Mouse (Mus musculus) urinary bladder, adult 18-20 months (tissue): ENCODE results near the gene Six1.

ENCODE experiments used
- DNase-seq, 2 experiments: peaks; one replicate each; pipeline ENCODE4 v3.0.0; 2022; ENCODE audit warnings: low spot score in 2 of 2, mixed read lengths in 2 of 2

Gene Six1

GRCm38 (mm10) chr12:73049520-73050225 is 4.0 kb downstream of the Six1 start:
- DNase-seq: no peak

GRCm38 (mm10) chr12:73048537-73048936 is 5.2 kb downstream of the Six1 start:
- DNase-seq: no peak

DNA sequence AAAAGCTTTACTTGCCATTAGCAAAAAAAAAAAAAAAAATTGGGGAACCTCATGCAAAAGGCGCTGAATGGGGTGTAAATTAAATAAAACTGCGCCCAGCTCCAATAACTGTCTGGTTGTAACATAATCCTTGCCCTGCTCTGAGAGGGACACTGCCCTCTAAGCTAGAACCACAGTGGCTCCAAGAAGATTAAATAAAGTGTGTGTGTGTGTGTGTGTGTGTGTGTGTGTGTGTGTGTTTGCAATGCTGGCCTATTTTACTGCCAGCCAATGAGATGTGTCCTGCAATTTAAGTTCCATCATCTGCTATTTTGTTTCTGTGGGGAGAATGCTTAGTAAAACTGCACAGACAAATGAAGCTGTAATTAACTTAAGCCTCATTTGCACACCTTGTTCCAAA is 6.1 kb downstream of the Six1 start:
- no peak for DNase-seq

GRCm38 (mm10) chr12:73046607-73047180 is 7.0 kb downstream of the Six1 start:
- DNase-seq: peak; percentile 63 to 65

DNA sequence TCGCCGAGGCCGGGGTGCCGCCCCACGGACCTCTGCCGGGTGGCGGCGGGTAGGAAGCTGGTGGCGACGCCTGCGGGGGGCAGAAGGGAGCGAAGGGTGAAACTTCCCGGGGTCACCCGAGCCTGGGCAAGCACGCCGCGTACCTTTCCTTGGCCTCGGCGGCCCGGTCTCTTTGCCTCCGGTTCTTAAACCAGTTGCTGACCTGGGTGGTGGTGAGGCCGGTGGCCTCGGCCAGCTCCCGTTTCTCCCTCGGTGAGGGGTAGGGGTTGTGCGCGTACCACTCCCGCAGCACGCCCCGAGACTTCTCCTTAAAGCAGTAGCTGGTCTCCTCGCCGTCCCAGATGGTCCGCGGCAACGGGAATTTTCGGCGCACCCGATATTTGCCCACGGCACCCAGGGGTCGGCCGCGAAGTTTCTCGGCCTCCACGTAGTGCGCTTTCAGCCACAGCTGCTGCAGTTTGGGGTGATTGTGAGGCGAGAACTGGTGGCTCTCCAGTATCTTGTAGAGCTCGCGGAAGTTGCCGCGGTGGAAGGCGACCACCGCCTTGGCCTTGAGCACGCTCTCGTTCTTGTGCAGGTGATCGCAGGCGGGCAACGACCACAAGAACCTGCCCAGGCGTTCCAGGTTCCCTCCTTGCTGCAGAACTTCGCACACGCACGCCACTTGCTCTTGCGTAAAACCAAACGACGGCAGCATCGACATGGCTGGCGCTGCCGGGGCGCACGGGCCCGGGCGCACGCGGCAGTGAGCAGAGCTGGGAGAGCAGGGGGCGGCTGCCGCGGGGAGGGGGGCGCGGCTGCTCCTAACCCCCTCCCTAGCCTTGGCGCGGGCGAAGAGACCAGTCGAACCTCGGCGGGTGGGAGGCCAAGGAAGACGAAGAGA is 7.7 kb downstream of the Six1 start:
- DNase-seq: peak in 1 of 2 experiments; percentile 58

- peak; percentile 33 to 67 for DNase-seq
Measured at GRCm38 (mm10) chr12:73045046-73045723, 8.5 kb downstream of the Six1 start.

DNA sequence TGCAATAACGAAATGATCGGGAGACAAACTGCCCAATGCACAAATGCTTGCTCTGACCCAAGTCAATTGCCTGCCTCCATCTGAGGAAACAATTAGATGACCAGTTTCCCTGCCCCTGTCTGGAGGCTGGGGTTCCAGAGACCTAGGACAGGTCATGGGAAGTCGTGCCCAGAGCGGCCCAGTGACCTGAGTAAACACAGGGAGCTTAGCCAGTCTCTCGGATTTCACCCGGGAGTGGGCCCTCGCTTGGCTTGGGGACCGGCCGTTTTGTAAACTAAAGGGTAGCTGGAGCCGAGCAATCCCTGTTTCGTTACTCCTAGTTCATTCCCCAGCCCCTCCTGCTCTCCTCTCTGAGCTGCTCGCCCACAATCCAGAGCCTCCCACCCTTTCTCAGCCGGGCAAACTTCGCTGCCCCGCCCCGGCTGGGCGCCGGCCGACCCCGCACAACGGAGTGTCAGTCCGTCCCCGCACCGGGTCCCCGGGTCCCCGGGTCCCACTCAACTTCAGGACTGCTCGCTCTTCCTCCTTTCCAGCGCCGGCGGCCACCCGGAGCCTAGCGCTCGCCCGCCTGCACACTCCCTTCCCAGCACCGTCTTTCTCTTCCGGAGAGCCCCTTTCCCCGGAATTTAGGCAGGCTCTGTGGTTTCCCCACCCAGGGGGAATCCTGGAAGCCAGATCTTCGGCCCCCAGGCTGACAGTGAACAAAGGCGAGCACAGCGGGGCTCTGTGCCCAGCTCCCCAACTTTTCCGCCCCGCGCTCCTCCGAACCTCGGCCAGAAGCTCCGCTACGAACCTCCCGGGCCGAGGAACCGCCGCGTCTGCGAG is 9.3 kb downstream of the Six1 start:
- peak in 1 of 2 experiments; percentile 61 for DNase-seq

DNA sequence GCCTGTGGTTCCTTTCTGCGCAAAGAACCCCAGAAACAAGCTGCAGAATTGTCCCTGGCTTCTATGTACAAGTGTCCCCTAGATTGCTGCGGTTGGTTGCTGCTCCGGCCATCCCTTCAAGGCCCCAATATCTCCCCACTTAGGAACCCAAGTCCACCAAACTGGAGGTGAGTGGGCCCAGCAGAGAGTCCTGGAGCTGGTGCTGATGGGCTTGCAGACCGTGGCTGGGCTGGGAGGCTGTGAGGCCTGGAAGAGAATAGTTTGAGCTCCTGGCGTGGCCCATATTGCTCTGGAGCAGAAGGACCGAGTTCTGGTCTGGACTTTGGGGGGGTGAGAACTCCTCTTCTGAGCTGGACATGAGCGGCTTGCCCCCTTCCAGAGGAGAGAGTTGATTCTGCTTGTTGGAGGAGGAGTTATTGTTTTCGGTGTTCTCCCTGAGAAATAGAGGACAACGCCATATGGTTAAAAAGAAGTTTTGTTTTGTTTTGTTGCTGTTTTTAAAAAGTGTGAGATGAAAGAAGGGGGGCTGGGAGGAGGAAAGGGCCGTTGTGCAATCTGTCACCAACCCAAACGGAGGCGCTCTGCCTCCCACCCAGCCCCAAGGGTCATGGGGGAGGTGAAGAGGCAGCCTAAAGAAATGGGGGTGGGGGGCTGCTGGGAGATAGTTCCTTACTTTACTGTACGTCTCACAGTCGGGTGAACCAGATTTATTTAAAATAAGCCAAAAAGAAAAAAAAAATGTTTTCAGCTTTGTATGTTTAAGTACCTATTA is 10.1 kb downstream of the Six1 start:
- no peak for DNase-seq

DNA sequence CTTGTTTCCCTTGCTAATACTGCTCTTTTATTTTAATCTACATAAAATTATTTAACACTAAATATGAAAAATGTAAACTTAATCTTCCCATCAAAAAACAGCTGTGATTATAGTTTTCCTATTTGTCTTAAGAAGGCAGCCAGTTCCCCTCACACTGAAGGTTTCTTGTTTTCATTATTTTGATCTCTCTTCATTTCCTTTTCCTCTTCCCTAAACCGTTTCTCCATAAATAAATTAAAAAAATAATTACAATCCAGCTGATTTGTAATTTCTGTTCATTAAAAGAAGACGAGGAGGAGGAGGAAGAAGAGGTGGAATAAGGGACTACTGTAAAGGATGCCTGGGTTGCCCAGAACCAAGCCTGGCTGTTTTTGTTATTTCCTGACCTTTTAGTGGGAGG is 10.8 kb downstream of the Six1 start:
- no peak for DNase-seq

DNA sequence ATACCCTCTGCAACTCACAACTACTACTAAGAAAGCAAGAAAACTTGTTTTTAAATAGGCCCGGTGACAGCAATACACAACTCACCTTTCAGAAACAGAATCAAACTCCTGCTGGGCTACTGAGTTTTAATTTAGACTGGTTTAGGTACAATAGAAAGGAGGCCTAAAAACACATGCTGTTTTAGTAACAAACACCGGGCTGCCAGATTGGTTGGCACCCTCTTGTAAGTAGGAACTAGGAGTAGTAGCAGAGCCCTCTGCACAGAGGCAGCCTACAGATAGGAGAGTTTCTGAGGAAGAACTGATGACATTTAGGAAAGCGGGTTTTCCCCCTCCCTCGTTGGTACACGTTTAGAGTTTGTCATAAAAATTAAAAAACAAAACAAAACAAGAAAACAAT is 11.3 kb downstream of the Six1 start:
- DNase-seq: no peak

DNA sequence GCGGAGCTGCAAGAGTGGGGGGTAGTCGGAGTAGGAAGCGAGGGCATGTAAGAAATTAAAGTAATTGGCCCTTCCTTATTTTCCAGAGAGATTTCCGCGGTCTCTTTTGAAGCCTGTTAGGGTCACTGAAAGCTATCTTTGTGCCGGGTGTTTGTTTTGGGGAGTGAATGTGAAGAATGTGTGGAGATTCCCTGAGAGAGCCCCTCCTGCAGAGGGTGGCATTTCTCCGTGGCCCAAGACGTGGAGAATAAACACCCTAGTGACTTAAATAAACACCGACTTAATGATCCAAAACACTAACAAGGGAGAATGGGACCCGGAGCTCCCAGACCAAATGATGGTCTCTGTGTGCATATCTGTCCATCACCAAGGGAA is 12.4 kb downstream of the Six1 start:
- no peak for DNase-seq

GRCm38 (mm10) chr12:73040563-73041255 is 13.0 kb downstream of the Six1 start:
- DNase-seq: no peak

DNA sequence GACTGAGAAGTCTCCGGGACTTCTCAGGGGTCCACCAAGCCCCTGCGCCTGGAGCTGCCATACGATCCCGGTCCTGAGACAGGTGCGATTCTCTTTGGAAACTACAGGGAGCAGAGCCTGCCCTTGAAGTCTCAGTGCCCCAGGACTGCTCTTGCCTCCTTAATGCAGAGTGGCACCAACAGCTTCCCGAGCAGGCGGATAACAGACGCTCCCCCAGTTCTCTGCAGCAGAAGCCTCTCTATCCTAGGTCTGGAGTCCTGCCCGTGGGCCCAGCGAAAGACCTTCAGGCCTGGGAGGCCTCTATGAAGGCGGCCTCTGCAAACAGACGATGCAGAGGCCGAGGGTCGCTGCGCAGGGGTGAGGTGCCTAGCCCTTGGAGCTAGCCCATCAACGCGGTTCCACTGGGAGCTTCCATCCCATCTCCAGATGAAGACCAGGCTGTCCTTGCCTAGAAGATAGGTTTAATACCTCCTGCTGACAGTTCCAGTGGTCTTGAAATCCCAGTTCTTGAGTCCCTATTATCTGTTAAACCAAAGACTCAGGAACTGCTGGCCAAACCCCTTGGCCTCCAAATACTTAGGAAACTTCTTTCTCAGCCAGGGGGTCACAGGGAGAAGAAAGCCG is 13.6 kb downstream of the Six1 start:
- no peak for DNase-seq

- no peak for DNase-seq
Measured at GRCm38 (mm10) chr12:73038992-73039938, 14.4 kb downstream of the Six1 start.

GRCm38 (mm10) chr12:73038441-73038991 is 15.2 kb downstream of the Six1 start:
- DNase-seq: no peak

GRCm38 (mm10) chr12:73037385-73038160 is 16.1 kb downstream of the Six1 start:
- no peak for DNase-seq
